Mouse (Mus musculus) naive thymus-derived CD4-positive, alpha-beta T cell, adult 2 months (primary cell): ENCODE results near the gene Gm47841.

ENCODE experiments used
- DNase-seq: peaks from one replicate; pipeline ENCODE4 v3.0.0-alpha.2; 2011; ENCODE audit warnings: low read depth

The Gm47841 gene

DNA sequence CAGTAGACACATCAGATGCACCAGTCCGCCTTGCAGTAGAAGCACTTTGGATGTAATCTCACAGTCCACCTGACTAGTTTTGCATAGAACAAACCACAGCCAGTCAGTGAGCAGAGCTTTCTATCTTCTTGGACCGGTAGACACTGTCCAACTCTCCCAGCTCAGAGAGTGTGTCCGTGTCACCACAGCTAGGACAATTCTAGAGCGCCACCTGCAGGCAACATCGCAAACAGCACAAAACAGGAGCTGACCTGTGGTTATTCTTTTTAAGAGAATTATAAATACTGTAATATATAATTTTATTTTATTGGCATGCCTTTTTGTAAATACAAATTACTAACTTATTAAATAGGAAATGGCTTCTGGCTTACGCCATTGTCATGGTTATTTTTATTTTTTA lies 4.6 kb downstream of the Gm47841 start:
- peak; percentile 56 for DNase-seq

DNA sequence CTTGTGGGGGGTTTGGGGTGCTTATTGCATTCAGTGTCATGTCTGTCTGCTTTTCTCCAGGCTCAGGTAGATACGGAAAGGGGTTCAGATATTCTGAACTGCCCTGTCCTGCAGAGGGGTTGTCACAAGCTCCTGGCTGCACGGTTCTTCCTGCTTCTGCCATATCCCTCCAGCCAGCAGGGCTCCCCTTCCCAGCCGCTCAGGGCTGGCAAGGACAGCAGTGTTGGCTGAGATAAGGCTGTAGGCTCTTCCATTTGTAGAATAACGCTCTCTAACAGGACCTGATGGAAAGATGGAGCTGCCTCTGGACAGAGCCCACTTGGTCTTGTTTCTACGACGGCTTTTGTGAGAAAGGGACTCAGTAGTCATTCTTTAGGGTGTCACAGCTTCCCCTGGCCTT lies 5.2 kb downstream of the Gm47841 start:
- no peak for DNase-seq

DNA sequence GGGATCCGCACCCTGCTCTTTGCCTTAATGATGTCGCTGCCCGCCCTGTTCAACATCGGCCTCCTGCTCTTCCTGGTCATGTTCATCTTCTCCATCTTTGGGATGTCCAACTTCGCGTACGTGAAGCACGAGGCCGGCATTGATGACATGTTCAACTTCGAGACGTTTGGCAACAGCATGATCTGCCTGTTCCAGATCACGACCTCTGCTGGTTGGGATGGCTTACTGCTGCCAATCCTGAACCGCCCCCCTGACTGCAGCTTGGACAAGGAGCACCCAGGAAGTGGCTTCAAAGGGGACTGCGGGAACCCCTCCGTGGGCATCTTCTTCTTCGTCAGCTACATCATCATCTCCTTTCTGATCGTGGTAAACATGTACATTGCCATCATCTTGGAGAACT lies 7.5 kb downstream of the Gm47841 start:
- DNase-seq, result peak; percentile 28

DNA sequence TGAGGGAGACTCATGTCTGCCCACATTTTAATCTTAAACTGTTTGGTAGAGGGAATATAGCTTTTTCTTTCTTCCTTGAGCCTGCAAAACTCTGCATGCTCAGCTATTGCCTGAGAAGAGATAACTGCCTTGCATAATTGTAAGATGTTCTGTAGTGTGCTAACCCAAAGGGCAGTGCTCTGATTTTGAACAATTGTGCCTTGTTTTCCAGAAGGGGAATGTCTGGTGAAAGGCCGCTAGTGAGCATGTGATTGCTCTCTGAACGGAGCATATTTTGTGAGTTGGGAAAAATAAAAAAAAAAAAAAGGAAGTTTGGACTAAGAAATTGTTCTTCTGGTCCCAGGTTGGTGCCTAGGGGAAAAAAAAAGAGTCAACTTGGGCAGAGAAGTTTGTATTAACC lies 18.2 kb downstream of the Gm47841 start:
- no peak for DNase-seq

DNA sequence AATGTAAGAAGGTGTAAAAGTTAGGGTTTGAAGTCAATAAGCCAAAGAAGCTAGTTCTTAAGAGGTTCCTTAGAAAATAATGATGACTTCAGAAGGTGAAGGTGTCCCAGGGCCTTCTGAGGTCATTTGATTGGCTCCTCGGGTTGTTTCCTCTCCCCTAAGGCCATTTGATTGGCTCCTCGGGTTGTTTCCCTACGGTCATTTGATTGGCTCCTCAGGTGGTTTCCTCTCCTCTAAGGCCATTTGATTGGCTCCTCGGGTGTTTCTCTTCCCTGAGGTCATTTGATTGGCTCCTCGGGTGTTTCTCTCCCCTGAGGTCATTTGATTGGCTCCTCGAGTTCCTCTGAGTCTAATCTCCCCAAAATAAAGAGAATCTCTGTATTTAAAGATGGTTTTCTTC lies 35.8 kb downstream of the Gm47841 start:
- no peak for DNase-seq

DNA sequence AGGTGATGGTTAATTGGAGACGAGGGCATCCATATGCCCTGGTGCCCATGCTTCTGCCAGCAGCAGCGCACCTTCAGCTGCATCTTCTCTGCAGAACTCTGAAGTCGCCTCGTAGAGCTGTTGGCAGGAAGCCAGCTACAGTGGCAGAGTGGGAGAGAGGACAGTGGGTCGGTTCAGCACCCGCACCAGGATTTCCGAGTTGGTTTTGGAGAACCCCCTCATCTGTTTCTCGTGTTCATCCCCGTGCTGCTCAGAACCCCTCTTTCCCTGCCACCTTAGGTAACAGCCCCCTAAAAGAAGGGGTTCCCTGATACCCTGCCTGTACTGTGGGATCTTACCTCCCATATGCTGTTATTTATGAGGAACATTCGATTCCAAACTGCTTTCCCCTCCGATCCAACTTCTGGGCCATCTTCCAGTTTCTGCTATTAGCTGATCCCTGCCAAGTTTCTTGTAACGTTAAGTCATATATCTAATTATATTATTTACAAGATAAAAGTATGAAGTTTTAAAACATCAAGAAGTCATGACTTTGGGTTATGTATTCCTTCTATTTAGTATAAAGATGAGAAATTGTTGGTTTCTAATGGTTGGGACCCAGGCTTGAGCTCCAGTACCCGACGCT lies 38.7 kb downstream of the Gm47841 start:
- DNase-seq, result no peak

DNA sequence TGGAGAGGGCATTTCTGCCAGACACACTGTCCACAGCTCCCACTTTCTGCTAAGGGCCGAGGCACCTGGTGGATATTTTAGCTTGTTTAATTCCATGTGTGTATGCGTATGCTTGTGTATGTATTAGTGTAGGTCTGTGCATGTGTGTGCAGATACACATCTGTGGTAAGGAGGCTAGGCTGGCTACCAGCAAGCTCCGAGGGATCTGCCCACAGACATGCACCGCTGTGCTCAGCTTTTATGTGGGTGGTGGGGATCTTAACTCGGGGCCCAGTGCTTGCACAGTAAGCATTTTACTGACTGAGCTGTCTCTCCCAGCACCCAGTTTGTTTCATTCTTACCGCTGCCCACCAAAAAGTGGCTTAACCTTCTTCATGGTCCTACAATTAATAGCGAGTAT lies 40.0 kb downstream of the Gm47841 start:
- no peak for DNase-seq

DNA sequence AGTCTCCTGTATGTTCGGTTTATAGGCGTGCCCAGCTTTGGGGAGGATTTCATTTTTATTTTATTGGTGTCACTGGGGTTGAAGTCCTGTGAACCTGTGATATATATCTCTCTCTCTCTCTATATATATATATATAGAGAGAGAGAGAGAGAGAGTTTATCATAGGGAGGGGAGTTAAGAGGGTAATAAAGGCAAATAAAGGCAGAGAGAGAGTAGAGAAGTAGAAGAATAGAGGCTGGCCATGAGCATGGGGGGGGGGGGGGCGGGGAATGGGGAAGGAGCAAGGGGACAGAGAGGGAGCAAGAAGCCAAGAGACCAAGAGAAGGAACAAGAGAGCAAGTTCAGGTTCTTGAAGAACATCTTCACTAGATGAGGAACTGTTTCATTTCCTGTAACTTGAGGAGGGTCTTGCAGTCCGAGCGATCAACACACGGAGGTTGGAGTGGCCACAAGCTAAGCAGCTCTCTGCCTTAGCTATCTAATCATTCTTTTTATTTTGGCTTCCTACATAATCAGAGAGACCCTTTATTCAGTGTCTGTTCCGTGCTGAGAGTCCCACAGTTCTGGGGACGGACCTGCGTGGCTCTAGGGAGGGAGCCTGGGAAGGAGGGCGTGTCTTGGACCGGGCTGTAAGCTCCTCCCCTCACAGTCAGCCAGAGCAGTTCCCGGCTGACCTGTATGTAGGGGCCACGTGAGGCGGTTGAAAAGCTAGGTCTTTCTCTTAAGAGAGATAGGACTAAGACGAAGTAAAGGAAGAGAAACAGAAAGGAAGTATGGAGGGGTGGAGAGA lies 40.8 kb downstream of the Gm47841 start:
- peak; percentile 18 for DNase-seq

DNA sequence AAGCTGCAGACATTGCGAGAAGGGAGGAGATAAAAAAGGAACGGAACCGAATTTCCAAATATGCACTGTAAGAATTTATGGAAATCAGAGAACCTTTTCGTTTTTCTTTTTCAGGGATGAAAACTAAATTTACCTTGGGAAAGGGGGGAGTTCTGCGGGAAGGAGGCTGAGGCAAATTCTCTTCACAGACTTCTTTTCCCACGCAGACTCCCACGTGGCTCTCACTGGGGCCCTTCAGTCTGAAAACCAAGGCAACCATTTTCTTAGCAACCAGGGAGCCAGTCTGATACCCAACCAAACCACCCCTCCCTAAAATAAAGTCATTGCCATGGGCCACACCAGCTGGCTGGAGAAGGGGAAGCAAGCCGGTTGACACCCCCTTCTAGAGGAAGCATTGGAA lies 41.5 kb downstream of the Gm47841 start:
- no peak for DNase-seq

DNA sequence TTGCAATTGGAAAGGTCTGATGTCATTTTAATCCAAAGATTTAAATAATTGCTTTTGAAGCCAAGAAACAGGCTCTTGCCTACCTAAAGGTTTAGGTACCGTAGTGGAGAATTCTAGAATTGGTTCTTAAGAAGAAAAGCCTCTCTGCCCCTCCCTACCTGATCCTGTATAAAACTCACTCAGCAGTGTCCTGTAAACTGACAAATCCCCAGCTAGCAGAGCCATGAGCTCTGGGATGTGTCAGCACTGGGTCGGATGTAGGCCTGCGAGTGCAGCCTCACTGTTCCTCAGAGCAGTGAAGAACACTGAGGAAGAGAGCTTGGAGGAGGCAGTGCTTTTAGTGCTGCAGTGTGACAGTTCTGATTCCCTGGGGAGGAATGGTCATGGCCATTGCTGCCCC lies 42.7 kb downstream of the Gm47841 start:
- DNase-seq, result no peak

DNA sequence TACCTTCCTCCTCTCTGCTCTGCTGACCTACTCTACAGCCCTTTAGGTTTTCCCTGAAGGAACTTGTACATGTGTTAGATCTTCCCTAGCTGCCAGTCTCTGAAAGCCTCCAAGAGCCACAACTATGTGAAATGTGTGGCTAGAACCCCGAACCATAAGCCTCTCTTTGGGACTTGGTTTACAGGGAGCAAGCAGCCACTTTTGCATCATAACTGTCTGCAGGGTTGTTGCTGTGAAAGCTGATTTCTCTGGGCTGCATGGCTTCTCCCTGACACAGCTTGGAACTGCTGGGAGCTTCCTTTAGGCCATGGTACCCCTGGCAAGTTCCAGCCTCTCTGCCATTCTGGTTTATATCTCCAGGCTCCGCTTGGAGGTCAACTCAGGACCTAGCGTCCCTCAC lies 44.7 kb downstream of the Gm47841 start:
- no peak for DNase-seq

DNA sequence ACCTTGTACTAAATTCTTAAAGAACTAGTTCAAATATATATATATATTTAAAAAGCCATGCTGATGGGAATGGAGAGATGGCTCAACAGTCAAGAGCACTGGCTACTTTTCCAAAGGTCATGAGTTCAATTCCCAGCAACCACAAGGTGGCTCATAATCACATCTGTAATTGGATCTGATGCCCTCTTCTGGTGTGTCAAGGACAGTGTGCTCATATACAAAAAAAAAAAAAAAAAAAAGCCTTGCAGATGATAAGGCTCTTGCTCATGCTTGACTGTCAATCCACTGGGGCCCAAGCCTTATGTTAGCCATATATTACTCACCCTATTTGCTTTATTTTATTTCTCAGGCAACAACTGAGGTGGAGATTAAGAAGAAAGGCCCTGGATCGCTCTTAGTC lies 45.5 kb downstream of the Gm47841 start:
- no peak for DNase-seq

DNA sequence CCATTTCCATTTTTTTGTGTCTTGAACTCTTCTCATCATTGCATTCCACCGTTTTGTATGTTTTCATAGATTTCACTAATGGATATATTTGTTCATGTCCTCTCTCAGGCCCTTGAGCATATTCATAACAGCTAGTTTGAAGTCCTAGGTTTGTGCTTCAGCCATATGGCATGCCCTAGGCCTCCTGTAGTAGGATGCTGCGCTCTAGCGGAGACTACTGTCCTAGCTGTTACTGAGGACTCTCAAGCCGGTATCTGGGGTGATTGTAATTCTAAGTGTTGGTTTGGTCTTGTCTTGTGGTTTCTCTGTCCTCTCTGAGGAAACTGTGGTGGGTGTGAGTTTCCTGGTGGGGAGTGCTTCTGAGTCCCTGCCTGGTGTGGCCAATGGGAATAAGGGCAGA lies 50.1 kb downstream of the Gm47841 start:
- DNase-seq, result peak; percentile 71
